Mouse (Mus musculus) MEL (cell line): ENCODE data around the gene Aldoart2. TPM values are rescaled to one million over a fixed set of nuclear protein-coding genes. Genes with fewer than 3 reads are reported as not detected.
"Not testable (repeated sequence)": the region's sequence is repeated elsewhere in the genome, so short reads cannot be mapped to it uniquely, and the experiment has no call there.

Experiments used
- DNase-seq: peaks from one replicate; pipeline ENCODE4 v3.0.0; 2011; ENCODE audit warnings: low read depth, low spot score
- H3K27ac ChIP-seq: 2 replicates; pipeline ENCODE4 v1.5.1; 2012; ENCODE audit warnings: low read depth, mild to moderate bottlenecking, control low read depth, low read length, moderate library complexity; ENCODE audit not compliant: control insufficient read depth
- H3K27me3 ChIP-seq, 2 experiments: fragments of 150-350 bp in 1 of 2; sonication (generic) in 1 of 2; 2 replicates each; pipeline ENCODE4 v1.6.1; 2012; ENCODE audit warnings: low read length in 2 of 2, mild to moderate bottlenecking in 2 of 2, improper control_type of control experiment in 1 of 2, moderate library complexity in 1 of 2; ENCODE audit not compliant: insufficient read depth in 2 of 2, control insufficient read depth in 1 of 2
- H3K36me3 ChIP-seq, 2 experiments: 2 replicates each; pipeline ENCODE4 v1.6.1; 2012 to 2014; ENCODE audit warnings: low read length in 2 of 2, improper control_type of control experiment in 1 of 2, inconsistent platforms in 1 of 2, mild to moderate bottlenecking in 1 of 2; ENCODE audit not compliant: insufficient read depth in 2 of 2, control insufficient read depth in 1 of 2
- H3K4me1 ChIP-seq, 2 experiments: fragments of 150-350 bp in 1 of 2; sonication (generic) in 1 of 2; 2 replicates each; pipeline ENCODE4 v1.6.1; 2012; ENCODE audit warnings: low read length in 2 of 2, improper control_type of control experiment in 1 of 2, mild to moderate bottlenecking in 1 of 2; ENCODE audit not compliant: insufficient read depth in 2 of 2, control insufficient read depth in 1 of 2
- H3K4me3 ChIP-seq, 2 experiments: fragments of 150-350 bp in 1 of 2; sonication (generic) in 1 of 2; 2 replicates each; pipeline ENCODE4 v1.5.1; 2012; ENCODE audit warnings: low read depth in 2 of 2, low read length in 2 of 2, mild to moderate bottlenecking in 2 of 2, moderate library complexity in 2 of 2, control low read depth in 1 of 2, improper control_type of control experiment in 1 of 2; ENCODE audit not compliant: control insufficient read depth in 1 of 2, insufficient read depth in 1 of 2
- H3K79me2 ChIP-seq: 2 replicates; pipeline ENCODE4 v1.6.1; 2012; ENCODE audit warnings: mild to moderate bottlenecking, low read length, moderate library complexity; ENCODE audit not compliant: control insufficient read depth, poor library complexity, insufficient read depth
- H3K9ac ChIP-seq: 2 replicates; pipeline ENCODE4 v1.6.1; 2012; ENCODE audit warnings: low read depth, mild to moderate bottlenecking, control low read depth, low read length, moderate library complexity; ENCODE audit not compliant: control insufficient read depth, poor library complexity, severe bottlenecking
- H3K9me3 ChIP-seq: fragments of 150-350 bp; sonication (generic); replicated peaks from 2 replicates; pipeline ENCODE4 v1.6.1; 2012; ENCODE audit warnings: mild to moderate bottlenecking, low read length, improper control_type of control experiment, moderate library complexity; ENCODE audit not compliant: insufficient read depth
- BHLHE40 ChIP-seq: IDR thresholded peaks from 2 replicates; pipeline ENCODE4 v1.6.1; 2012; ENCODE audit warnings: low read depth, mild to moderate bottlenecking, inconsistent platforms, low read length, improper control_type of control experiment, borderline replicate concordance
- CHD1 ChIP-seq: IDR thresholded peaks from 2 replicates; pipeline ENCODE4 v1.6.1; 2012; ENCODE audit warnings: low read depth, mild to moderate bottlenecking, inconsistent platforms, low read length, improper control_type of control experiment
- ELF1 ChIP-seq: IDR thresholded peaks from 2 replicates; pipeline ENCODE4 v1.6.1; 2014; ENCODE audit warnings: low read depth, mild to moderate bottlenecking, inconsistent platforms, low read length, improper control_type of control experiment, moderate library complexity
- GATA1 ChIP-seq: IDR thresholded peaks from 2 replicates; pipeline ENCODE4 v1.6.1; 2011; ENCODE audit warnings: low read depth, low read length, improper control_type of control experiment
- HCFC1 ChIP-seq: IDR thresholded peaks from 2 replicates; pipeline ENCODE4 v1.6.1; 2012; ENCODE audit warnings: low read depth, mild to moderate bottlenecking, inconsistent platforms, low read length, improper control_type of control experiment, moderate library complexity
- MXI1 ChIP-seq: IDR thresholded peaks from 2 replicates; pipeline ENCODE4 v1.6.1; 2011; ENCODE audit warnings: mild to moderate bottlenecking, low read depth, low read length, improper control_type of control experiment
- POLR2AphosphoS5 ChIP-seq: IDR thresholded peaks from 2 replicates; pipeline ENCODE4 v1.6.1; 2012; ENCODE audit warnings: low read depth, borderline replicate concordance, mild to moderate bottlenecking, inconsistent platforms, low read length, moderate library complexity, mixed read lengths
- SIN3A ChIP-seq: IDR thresholded peaks from 2 replicates; pipeline ENCODE4 v1.6.1; 2012; ENCODE audit warnings: low read length, improper control_type of control experiment, inconsistent platforms
- SMC3 ChIP-seq: IDR thresholded peaks from 2 replicates; pipeline ENCODE4 v1.6.1; 2011; ENCODE audit warnings: low read depth, low read length, improper control_type of control experiment
- TCF12 ChIP-seq: IDR thresholded peaks from 2 replicates; pipeline ENCODE4 v1.6.1; 2014; ENCODE audit warnings: low read depth, mild to moderate bottlenecking, inconsistent platforms, low read length, improper control_type of control experiment, moderate library complexity
- USF1 ChIP-seq: IDR thresholded peaks from 2 replicates; pipeline ENCODE4 v1.6.1; 2014; ENCODE audit warnings: low read depth, mild to moderate bottlenecking, inconsistent platforms, low read length, improper control_type of control experiment, moderate library complexity
- ZNF384 ChIP-seq: IDR thresholded peaks from 2 replicates; pipeline ENCODE4 v1.6.1; 2012; ENCODE audit warnings: low read depth, mild to moderate bottlenecking, inconsistent platforms, low read length, improper control_type of control experiment
- polyA plus RNA-seq, 2 experiments: library from polyadenylated mRNA; stranded (reverse) in 1 of 2; unstranded in 1 of 2; fragments of >175 nt in 1 of 2; fragments of >200 nt in 1 of 2; gene quantifications; 2 replicates each; pipeline versions ENCODE4 v1.2.1 to v1.2.4; 2012; ENCODE audit warnings: low replicate concordance in 2 of 2, low read depth in 1 of 2; ENCODE audit not compliant: insufficient read length in 2 of 2, insufficient read depth in 1 of 2, missing spikeins in 1 of 2
- total RNA-seq: library from RNA; depleted of rRNA; stranded (reverse); fragments of 300-350 nt; gene quantifications from 2 replicates; pipeline ENCODE4 v1.2.3, GENCODE M21; 2012

Aldoart2 gene
- total and polyA plus RNA-seq, 3 experiments = 0.26 TPM; not detected in 2

- DNase-seq, H3K4me3 ChIP-seq, H3K79me2 ChIP-seq, H3K27ac ChIP-seq, H3K36me3 ChIP-seq, H3K4me1 ChIP-seq, H3K9ac ChIP-seq, H3K27me3 ChIP-seq, H3K9me3 ChIP-seq: not testable (repeated sequence)
Measured at GRCm38 (mm10) chr12:55554901-55555300, 10.1 kb upstream of the Aldoart2 start.

GRCm38 (mm10) chr12:55557866-55558265, 7.2 kb upstream of the Aldoart2 start:
- Histone ChIP-seq H3K27me3 (peaks cover 2 to 3% of the 10 kb centered on the region in 2 experiments), H3K4me1 (peaks cover 0 to 10% of the 10 kb centered on the region in 2 experiments; a peak in 2 of 4 replicates), H3K36me3 (0 out of 4 replicates have a peak, but pooled peaks cover 0 to 2% of the 10 kb centered on the region in 2 experiments), H3K9me3 (no peaks in the 10 kb centered on the region), H3K9ac (no peak overlapping the region), H3K27ac (no peak overlapping the region), H3K4me3 (no peak overlapping the region), H3K79me2 (no peaks in the 10 kb centered on the region)
- no peak for TF ChIP-seq USF1
- TF ChIP-seq MXI1 = no peak
- no peak for TF ChIP-seq SMC3
- DNase-seq = no peak

- H3K9me3 ChIP-seq = no peaks in the 10 kb centered on the region
- H3K27me3 ChIP-seq = peaks cover 2 to 3% of the 10 kb centered on the region in 2 experiments
- DNase-seq = no peak
- no peaks in the 10 kb centered on the region for H3K79me2 ChIP-seq
- TF ChIP-seq ZNF384 (peak; percentile 52; the same call in 1 of the 2 replicates), GATA1 (no peak), POLR2AphosphoS5 (no peak)
- H3K27ac ChIP-seq = no peak overlapping the region
- peaks cover 0 to 10% of the 10 kb centered on the region in 2 experiments; a peak in 2 of 4 replicates for H3K4me1 ChIP-seq
- H3K9ac ChIP-seq = no peak overlapping the region
- H3K36me3 ChIP-seq = 0 out of 4 replicates have a peak, but pooled peaks cover 0 to 2% of the 10 kb centered on the region in 2 experiments
- peak overlapping the region; percentile 74 to 79; a peak in 2 of 4 replicates for H3K4me3 ChIP-seq
Measured at GRCm38 (mm10) chr12:55559184-55559855, 5.7 kb upstream of the Aldoart2 start.

GRCm38 (mm10) chr12:55560025-55560690, 4.9 kb upstream of the Aldoart2 start:
- 0 out of 4 replicates have a peak, but pooled peaks cover 0 to 2% of the 10 kb centered on the region in 2 experiments for H3K36me3 ChIP-seq
- no peaks in the 10 kb centered on the region for H3K79me2 ChIP-seq
- TF ChIP-seq BHLHE40 (no peak), ELF1 (peak; percentile 58; the same call in 1 of the 2 replicates), SIN3A (peak; percentile 33; the same call in 1 of the 2 replicates), CHD1 (no peak), HCFC1 (peak; percentile 40; the same call in 1 of the 2 replicates), TCF12 (no peak)
- peak overlapping the region; percentile 74 to 79 for H3K4me3 ChIP-seq
- H3K27ac ChIP-seq = no peak overlapping the region
- peaks cover 2 to 3% of the 10 kb centered on the region in 2 experiments for H3K27me3 ChIP-seq
- no peaks in the 10 kb centered on the region for H3K9me3 ChIP-seq
- peak; percentile 68 for DNase-seq
- H3K4me1 ChIP-seq = peaks cover 0 to 10% of the 10 kb centered on the region in 2 experiments; a peak in 2 of 4 replicates
- H3K9ac ChIP-seq = peak overlapping the region; percentile 55
